Mouse (Mus musculus) liver, adult 2 months (tissue): ENCODE data around the gene Ptprn. TPM values are rescaled to one million over a fixed set of nuclear protein-coding genes. Genes with fewer than 3 reads are reported as not detected.
A peak's percentile ranks its signal among the peaks of the same experiment; 100 is the strongest.

Source experiments
- DNase-seq: peaks from one replicate; pipeline ENCODE4 v3.0.0-alpha.2; 2011; ENCODE audit warnings: low read depth, low spot score; ENCODE audit errors: extremely low read depth
- H3K27ac ChIP-seq: fragments of 200-500 bp; replicated peaks from 2 replicates; pipeline ENCODE4 v1.5.1; 2012; ENCODE audit warnings: low read depth, mild to moderate bottlenecking, control low read depth, inconsistent platforms, low read length; ENCODE audit not compliant: insufficient read depth
- H3K27me3 ChIP-seq: fragments of 200-500 bp; 2 replicates; pipeline ENCODE4 v1.6.1; 2012; ENCODE audit warnings: mild to moderate bottlenecking, moderate library complexity, low read length, inconsistent platforms; ENCODE audit not compliant: control insufficient read depth, insufficient read depth
- H3K36me3 ChIP-seq: fragments of 200-500 bp; 2 replicates; pipeline ENCODE4 v1.6.1; 2012; ENCODE audit warnings: low read length, inconsistent platforms; ENCODE audit not compliant: control insufficient read depth, insufficient read depth
- H3K4me1 ChIP-seq: fragments of 200-500 bp; 2 replicates; pipeline ENCODE4 v1.6.1; 2011; ENCODE audit warnings: low read length; ENCODE audit not compliant: control insufficient read depth, insufficient read depth
- H3K4me3 ChIP-seq: fragments of 200-500 bp; 2 replicates; pipeline ENCODE4 v1.5.1; 2011; ENCODE audit warnings: low read depth, mild to moderate bottlenecking, control low read depth, low read length, moderate library complexity; ENCODE audit not compliant: insufficient read depth
- H3K79me2 ChIP-seq: fragments of 200-500 bp; 2 replicates; pipeline ENCODE4 v1.6.1; 2012; ENCODE audit warnings: inconsistent platforms, mild to moderate bottlenecking, low read length, moderate library complexity; ENCODE audit not compliant: control insufficient read depth, insufficient read depth
- H3K9ac ChIP-seq: fragments of 200-500 bp; 2 replicates; pipeline ENCODE4 v1.6.1; 2012; ENCODE audit warnings: low read depth, mild to moderate bottlenecking, control low read depth, inconsistent platforms, low read length
- CTCF ChIP-seq: fragments of 200-500 bp; IDR thresholded peaks from 2 replicates; pipeline ENCODE4 v1.5.1; 2011; ENCODE audit warnings: low read depth, low read length, control low read depth
- POLR2A ChIP-seq: fragments of 200-500 bp; IDR thresholded peaks from 2 replicates; pipeline ENCODE4 v1.6.1; 2011; ENCODE audit warnings: low read length, control low read depth; ENCODE audit not compliant: insufficient read depth; ENCODE audit errors: extremely low read depth
- WGBS: fragments of 180-500 bp; shearing (Covaris S2); methylation state at CpG from one replicate; pipeline ENCODE4 v1.1.7; 2018; 5-methylcytosine and 5-hydroxymethylcytosine counted together
- polyA plus RNA-seq: library from polyadenylated mRNA; depleted of rRNA; stranded (reverse); fragments of >200 nt; gene quantifications from 2 replicates; pipeline ENCODE4 v1.2.3, GENCODE M21; 2012
- total RNA-seq: library from RNA; depleted of rRNA; stranded (reverse); fragments of >200 nt; gene quantifications from 2 replicates; pipeline ENCODE4 v1.2.3, GENCODE M21; 2014

Ptprn gene
- total and polyA plus RNA-seq, 2 experiments = under 0.01 TPM; not detected in 1

DNA sequence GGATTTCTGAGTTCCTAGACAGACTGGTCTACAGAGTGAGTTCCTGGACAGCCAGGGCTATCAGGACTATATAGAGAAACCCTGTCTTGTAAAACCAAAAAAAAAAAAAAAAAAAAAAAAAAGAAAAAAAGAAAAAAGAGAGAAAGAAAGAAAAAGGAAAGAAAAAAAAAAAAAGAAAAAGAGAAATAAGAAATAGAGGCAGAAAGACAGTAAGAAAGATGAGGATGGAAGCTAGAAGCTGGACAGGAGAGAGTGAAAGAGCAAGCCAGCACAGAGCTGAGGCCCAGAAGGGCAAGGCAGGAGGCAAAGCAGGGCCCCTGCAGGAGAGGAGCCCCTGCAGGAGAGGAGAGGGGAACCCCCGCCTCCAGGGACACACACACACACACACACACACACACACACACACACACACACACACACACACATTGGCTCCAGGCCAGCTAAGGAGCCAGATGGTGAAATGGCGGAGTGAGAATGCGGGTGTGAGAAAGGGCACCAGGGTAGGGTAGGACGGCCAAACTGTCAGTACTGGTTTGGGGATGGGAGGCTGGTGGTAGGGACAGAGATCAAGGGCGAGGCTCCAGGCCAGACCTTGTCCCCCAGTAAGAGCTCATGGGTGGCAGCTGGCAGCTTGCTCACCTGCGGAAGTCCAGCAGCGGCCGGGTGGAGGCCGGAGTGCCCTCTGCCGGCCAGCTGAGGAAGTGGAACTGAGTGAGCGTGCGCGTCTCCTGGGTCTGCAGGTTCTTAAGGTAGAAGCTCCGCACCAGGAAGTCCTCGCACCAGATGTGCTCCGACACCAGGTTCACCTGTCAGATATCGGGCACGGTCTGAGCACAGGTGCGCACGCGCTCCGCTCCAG is 13.0 kb downstream of the Ptprn start:
- H3K4me3 ChIP-seq = peak overlapping the region; percentile 25
- no peak for TF ChIP-seq POLR2A
- TF ChIP-seq CTCF = peak; percentile 90
- peak overlapping the region; percentile 60 for H3K9ac ChIP-seq
- H3K27me3 ChIP-seq = no peaks in the 10 kb centered on the region
- peaks cover 2% of the 10 kb centered on the region for H3K4me1 ChIP-seq
- 2% methylated on average over 21 of the region's 22 CpGs for WGBS
- H3K36me3 ChIP-seq = no peaks in the 10 kb centered on the region
- H3K79me2 ChIP-seq = no peaks in the 10 kb centered on the region
- DNase-seq = peak; percentile 75
- peak overlapping the region; percentile 40 for H3K27ac ChIP-seq

DNA sequence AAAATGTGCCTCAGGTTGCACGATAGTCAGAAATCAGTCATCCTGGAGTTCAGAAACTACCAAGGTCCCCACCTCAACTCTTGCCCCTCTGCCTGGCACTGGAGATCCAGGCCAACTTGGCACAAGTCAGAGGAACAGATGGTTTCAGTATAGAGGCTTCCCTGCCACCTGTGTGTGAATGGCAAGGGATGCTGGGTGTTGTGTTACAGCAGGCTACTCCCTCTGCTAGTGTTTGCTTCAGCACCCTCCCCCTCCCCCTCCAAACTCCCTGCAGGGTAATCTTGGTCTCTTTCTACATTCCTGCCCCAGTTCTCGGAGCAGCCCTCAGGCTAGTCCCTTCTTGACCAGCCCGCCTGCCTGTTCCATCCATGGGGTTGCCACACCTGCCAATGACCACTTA is 13.8 kb downstream of the Ptprn start:
- Histone ChIP-seq H3K79me2 (no peaks in the 10 kb centered on the region), H3K4me3 (no peak overlapping the region), H3K4me1 (peaks cover 2% of the 10 kb centered on the region), H3K9ac (no peak overlapping the region), H3K27me3 (no peaks in the 10 kb centered on the region), H3K36me3 (no peaks in the 10 kb centered on the region), H3K27ac (no peak overlapping the region)
- 97% methylated on average over 3 of the region's 3 CpGs for whole genome bisulfite sequencing
- TF ChIP-seq CTCF = no peak
- no peak for TF ChIP-seq POLR2A
- DNase-seq = no peak

DNA sequence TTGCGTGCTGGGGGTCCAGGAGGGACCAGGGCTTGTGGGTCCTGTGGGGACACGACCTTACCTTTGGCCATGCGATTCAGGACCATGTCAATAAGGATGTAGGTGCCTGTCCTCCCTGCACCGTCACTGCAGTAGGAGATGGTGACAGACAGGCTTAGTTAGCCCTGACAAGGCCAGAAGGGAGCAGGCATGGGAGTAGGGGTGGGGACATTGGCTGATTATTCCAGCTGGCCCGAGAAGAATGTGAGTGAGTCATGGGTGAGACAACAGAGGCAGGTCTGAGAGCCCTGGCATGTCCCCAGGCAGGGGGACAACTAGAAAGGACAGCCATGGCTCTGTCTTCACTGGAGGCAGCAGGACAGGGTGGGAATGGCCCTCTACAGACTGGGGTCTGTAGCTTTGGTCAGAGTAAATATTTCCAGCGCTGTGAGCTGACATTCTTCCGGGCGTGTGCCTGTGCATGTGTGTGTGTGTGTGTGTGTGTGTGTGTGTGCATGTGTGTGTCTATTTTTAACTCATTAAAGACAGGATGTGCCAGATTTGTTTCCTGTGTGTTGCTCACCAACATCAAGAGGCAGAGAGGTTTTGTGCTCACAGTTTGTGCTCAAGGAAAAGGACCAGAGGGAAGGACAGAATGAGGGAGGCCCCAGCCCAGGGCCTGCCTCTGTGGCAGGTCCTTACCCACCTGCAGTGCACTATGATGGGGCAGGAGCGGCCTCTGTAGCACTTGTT is 16.1 kb downstream of the Ptprn start:
- no peak overlapping the region for H3K9ac ChIP-seq

DNA sequence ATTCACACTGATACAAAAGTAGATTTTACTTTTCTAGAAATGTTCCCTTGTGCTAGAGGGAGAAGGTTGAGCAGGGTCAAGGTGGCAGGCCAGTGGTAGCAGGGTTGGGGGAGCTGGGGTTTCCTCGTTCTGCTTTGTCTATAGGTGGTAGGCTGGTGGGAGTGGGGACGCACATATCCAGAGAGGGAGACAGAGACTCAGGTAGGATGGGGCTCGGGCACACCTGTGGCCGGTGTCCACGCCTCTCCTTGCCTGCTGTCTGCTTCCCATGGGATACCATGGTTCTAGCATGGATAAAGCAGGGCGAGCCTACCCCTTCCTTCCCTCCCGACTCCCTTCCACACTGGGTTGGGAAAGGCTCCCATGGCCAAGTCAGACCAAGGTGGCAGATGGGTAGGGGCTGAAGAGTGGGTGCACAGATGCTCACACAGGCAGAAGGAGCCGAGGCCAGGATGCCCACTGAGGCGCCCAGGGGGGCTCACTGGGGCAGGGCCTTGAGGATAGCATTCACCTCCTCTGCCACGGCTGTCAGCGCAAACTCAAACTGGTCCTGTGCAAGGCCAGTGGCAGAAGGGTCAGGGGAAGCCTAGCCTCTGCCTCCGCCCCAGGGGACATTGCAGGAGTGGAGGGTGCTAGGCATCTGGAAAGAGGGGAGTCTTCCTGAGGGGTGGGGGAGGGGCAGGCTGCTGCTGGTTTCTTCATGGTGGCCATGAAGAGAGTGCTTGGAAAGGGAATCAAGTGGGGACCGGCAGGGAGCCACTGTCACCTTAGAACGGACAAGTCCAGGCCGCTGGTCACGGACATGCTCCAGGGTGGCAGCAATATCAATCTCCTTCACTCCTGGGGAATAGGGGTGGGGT is 17.0 kb downstream of the Ptprn start:
- H3K9ac ChIP-seq = no peak overlapping the region
- no peaks in the 10 kb centered on the region for H3K79me2 ChIP-seq
- H3K36me3 ChIP-seq = no peaks in the 10 kb centered on the region
- no peak overlapping the region for H3K4me3 ChIP-seq
- no peaks in the 10 kb centered on the region for H3K27me3 ChIP-seq
- 88% methylated on average over 16 of the region's 16 CpGs for whole genome bisulfite sequencing
- peaks cover 2% of the 10 kb centered on the region for H3K4me1 ChIP-seq
- H3K27ac ChIP-seq = no peak overlapping the region
- no peak for DNase-seq
- TF ChIP-seq CTCF (no peak), POLR2A (no peak)

More for the DNA sequence above, 16.1 kb downstream of the Ptprn start:
- Histone ChIP-seq H3K4me3 (no peak overlapping the region), H3K79me2 (no peaks in the 10 kb centered on the region), H3K27ac (no peak overlapping the region), H3K27me3 (no peaks in the 10 kb centered on the region), H3K4me1 (peaks cover 2% of the 10 kb centered on the region), H3K36me3 (no peaks in the 10 kb centered on the region)
- 49% methylated on average over 9 of the region's 9 CpGs for WGBS
- DNase-seq = no peak
- TF ChIP-seq POLR2A = no peak

DNA sequence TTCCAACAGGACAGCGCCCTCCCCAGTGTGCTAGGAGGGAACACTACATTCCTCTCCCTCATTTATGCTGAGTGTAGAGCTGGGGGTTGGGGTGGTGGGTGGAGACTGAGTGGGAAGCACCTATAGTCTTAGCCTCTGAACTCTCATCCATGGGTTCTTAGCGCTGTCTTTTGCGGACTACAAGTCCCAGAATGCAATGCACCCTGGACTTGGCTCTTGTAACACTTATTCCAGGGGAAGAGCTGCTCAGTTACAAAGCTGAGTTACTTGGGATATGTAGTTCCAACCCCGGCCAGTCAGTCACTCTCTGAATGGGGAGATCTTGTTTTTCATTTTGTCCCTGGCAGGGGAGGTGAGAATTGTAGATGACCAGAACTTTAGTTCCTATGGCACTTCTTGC is 19.5 kb downstream of the Ptprn start:
- H3K27me3 ChIP-seq = no peaks in the 10 kb centered on the region
- no peaks in the 10 kb centered on the region for H3K4me1 ChIP-seq
- no peak overlapping the region for H3K4me3 ChIP-seq
- WGBS = 67% methylated on average over 4 of the region's 4 CpGs
- DNase-seq = peak; percentile 51
- H3K27ac ChIP-seq = no peak overlapping the region
- H3K36me3 ChIP-seq = peaks cover 5% of the 10 kb centered on the region
- H3K9ac ChIP-seq = no peak overlapping the region
- H3K79me2 ChIP-seq = no peaks in the 10 kb centered on the region
- TF ChIP-seq POLR2A = no peak
- TF ChIP-seq CTCF = no peak
